Mouse (Mus musculus) ES-Bruce4 (cell line): Measurements from ENCODE around the gene Ccl22. TPM values are rescaled to one million over a fixed set of nuclear protein-coding genes. Genes with fewer than 3 reads are reported as not detected.
A peak's percentile ranks its signal among the peaks of the same experiment; 100 is the strongest.

Experiments used
- H3K27ac ChIP-seq: 2 replicates; pipeline ENCODE4 v1.5.1; 2012; ENCODE audit warnings: low read length, inconsistent platforms; ENCODE audit not compliant: insufficient read depth
- H3K27me3 ChIP-seq: 2 replicates; pipeline ENCODE4 v1.6.1; 2012; ENCODE audit warnings: mild to moderate bottlenecking, low read length, inconsistent platforms; ENCODE audit not compliant: control insufficient read depth, poor library complexity, insufficient read depth, severe bottlenecking
- H3K36me3 ChIP-seq: 2 replicates; pipeline ENCODE4 v1.6.1; 2012; ENCODE audit warnings: inconsistent platforms, mild to moderate bottlenecking, low read length, moderate library complexity; ENCODE audit not compliant: control insufficient read depth, poor library complexity, insufficient read depth, severe bottlenecking
- H3K4me1 ChIP-seq: one replicate; pipeline ENCODE4 v1.8.1; 2011; ENCODE audit warnings: low read length; ENCODE audit not compliant: control insufficient read depth, insufficient read depth
- H3K4me3 ChIP-seq: 2 replicates; pipeline ENCODE4 v1.5.1; 2011; ENCODE audit warnings: low read depth, mild to moderate bottlenecking, low read length
- H3K9ac ChIP-seq: 2 replicates; pipeline ENCODE4 v1.6.1; 2012; ENCODE audit warnings: low read depth, mild to moderate bottlenecking, inconsistent platforms; ENCODE audit not compliant: poor library complexity, severe bottlenecking
- H3K9me3 ChIP-seq: replicated peaks from 2 replicates; pipeline ENCODE4 v1.6.1; 2012; ENCODE audit warnings: mild to moderate bottlenecking, low read length, inconsistent platforms; ENCODE audit not compliant: control insufficient read depth, poor library complexity, insufficient read depth, severe bottlenecking
- CTCF ChIP-seq: IDR thresholded peaks from one replicate; pipeline ENCODE4 v1.8.1; 2011; ENCODE audit warnings: low read depth, low read length
- EP300 ChIP-seq: IDR thresholded peaks from 2 replicates; pipeline ENCODE4 v1.6.1; 2011; ENCODE audit warnings: low read depth, low read length; ENCODE audit not compliant: insufficient read depth
- POLR2A ChIP-seq: IDR thresholded peaks from one replicate; pipeline ENCODE4 v1.8.1; 2011; ENCODE audit warnings: low read length; ENCODE audit not compliant: insufficient read depth
- polyA plus RNA-seq: library from polyadenylated mRNA; stranded (reverse); fragments of >200 nt; gene quantifications from 2 replicates; pipeline ENCODE4 v1.2.4, GENCODE M21; 2011; ENCODE audit warnings: low read depth; ENCODE audit not compliant: missing spikeins, insufficient read depth, insufficient read length

The Ccl22 gene
- polyA plus RNA-seq, 1 experiment, result not detected

DNA sequence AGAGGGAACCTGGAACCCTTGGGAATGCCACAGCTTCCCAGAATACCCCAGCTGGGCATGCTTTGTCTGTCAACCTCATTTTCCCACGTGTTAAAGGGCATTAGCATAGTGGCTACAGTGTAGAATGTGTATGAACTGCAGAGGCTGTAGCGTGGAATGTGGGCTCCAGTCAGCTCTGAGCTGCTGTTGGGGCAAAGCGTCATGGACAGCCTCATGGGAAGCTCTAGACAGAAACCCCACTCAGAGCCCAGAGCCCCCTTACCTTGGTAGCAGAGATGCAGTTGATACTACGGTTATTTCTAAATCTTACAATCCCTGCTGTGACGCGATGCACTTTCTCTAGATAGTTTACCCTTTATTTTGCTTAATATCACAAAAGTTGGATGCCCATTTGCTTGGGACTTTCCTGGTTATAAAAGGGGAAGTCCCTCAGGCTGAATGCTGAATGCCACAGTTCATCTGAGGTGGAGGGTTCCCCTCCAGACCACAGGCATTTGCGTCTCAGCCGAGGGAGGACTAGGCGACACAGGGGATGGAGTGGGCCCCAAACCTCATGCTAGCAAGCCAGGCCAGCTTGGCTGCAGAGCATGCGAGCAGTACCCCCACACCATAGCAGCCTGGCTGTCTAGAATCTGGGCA is 33.6 kb downstream of the Ccl22 start:
- no peaks in the 10 kb centered on the region for H3K9me3 ChIP-seq
- no peaks in the 10 kb centered on the region for H3K27me3 ChIP-seq
- no peak for TF ChIP-seq CTCF
- no peak for TF ChIP-seq POLR2A
- no peak for TF ChIP-seq EP300
- H3K27ac ChIP-seq, result no peak overlapping the region
- no peak overlapping the region for H3K4me3 ChIP-seq
- H3K36me3 ChIP-seq, result no peaks in the 10 kb centered on the region
- H3K4me1 ChIP-seq, result no peaks in the 10 kb centered on the region
- H3K9ac ChIP-seq, result no peak overlapping the region

DNA sequence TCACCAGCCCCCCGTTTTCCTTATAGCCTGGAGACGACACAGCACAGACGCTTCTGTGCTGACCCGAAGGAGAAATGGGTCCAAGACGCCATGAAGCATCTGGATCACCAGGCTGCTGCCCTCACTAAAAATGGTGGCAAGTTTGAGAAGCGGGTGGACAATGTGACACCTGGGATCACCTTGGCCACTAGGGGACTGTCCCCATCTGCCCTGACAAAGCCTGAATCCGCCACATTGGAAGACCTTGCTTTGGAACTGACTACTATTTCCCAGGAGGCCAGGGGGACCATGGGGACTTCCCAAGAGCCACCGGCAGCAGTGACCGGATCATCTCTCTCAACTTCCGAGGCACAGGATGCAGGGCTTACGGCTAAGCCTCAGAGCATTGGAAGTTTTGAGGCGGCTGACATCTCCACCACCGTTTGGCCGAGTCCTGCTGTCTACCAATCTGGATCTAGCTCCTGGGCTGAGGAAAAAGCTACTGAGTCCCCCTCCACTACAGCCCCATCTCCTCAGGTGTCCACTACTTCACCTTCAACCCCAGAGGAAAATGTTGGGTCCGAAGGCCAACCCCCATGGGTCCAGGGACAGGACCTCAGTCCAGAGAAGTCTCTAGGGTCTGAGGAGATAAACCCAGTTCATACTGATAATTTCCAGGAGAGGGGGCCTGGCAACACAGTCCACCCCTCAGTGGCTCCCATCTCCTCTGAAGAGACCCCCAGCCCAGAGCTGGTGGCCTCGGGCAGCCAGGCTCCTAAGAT is 34.3 kb downstream of the Ccl22 start:
- no peak overlapping the region for H3K27ac ChIP-seq

DNA sequence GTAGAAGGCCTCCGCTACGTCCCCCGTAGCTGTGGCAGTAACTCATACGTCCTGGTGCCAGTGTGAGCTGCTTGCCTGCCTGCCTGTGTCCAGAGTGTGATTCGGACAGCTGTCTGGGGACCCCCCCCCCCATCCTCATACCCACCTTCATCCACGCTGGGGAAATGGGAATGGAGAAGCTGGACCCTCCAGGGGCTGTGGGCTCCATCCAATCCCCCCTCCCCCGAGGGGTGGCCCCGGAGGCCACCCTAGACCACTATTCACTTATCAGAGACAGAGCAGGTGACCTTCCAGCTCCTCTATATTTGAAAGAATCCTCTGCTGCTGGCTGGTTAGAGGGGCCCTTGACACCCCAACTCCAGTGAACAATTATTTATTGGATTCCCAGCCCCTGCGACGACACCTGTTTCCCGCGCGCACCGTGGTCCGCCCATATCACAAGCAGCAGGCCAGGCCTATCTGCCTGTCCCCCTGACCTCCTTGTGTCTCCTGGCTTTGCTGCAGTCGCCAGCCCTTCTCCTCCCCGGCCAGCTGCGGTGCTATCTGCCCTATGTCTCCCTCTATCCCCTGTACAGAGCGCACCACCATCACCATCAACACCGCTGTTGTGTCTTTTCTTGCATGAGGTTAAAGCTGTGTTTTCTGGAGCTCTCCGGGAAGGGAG is 35.2 kb downstream of the Ccl22 start:
- no peaks in the 10 kb centered on the region for H3K27me3 ChIP-seq
- no peaks in the 10 kb centered on the region for H3K4me1 ChIP-seq
- H3K9ac ChIP-seq, result peak overlapping the region; percentile 1; the same call in 1 of the 2 replicates
- no peaks in the 10 kb centered on the region for H3K36me3 ChIP-seq
- TF ChIP-seq CTCF (no peak), POLR2A (no peak), EP300 (no peak)
- H3K27ac ChIP-seq, result no peak overlapping the region
- no peaks in the 10 kb centered on the region for H3K9me3 ChIP-seq
- H3K4me3 ChIP-seq, result peak overlapping the region; percentile 20

More for the DNA sequence above, 34.3 kb downstream of the Ccl22 start:
- no peaks in the 10 kb centered on the region for H3K27me3 ChIP-seq
- TF ChIP-seq POLR2A, result no peak
- TF ChIP-seq EP300, result no peak
- TF ChIP-seq CTCF, result no peak
- no peaks in the 10 kb centered on the region for H3K36me3 ChIP-seq
- H3K9me3 ChIP-seq, result no peaks in the 10 kb centered on the region
- H3K4me1 ChIP-seq, result no peaks in the 10 kb centered on the region
- no peak overlapping the region for H3K4me3 ChIP-seq
- H3K9ac ChIP-seq, result 0 out of 2 replicates have a peak overlapping the region, but pooled peaks have one; percentile 1

DNA sequence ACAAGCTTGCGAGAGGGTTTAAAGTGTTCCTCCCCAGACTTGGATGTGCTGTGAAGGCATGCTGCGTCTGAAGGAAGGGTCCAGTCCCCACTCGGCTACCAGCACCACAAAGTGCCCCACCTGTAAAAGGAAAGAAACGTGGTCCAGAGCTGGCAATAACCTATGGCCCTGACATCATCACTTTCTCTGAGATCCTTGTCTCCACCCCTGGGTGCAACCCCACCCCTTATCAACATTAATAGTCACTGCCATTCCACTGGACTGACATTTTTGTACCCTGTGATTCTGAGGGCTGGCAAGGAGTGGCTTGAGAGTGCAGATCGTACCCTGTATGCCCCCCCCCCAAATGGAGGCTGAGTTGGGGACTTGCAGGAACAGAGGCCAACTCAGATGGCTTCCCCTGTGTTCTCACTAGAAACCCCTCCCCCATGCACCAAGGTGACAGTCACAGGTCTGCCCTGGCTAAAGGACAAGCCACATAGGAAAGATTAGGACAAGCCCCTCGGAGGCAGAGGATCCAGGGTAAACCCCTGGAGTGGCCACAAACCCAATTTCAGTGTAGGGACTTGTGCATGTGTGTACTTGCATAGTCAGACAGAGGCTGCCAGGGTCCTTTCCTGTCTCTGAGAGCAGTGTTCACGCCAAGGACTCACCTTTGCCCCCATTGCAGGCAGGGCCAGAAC is 35.9 kb downstream of the Ccl22 start:
- H3K9ac ChIP-seq, result 0 out of 2 replicates have a peak overlapping the region, but pooled peaks have one; percentile 1

DNA sequence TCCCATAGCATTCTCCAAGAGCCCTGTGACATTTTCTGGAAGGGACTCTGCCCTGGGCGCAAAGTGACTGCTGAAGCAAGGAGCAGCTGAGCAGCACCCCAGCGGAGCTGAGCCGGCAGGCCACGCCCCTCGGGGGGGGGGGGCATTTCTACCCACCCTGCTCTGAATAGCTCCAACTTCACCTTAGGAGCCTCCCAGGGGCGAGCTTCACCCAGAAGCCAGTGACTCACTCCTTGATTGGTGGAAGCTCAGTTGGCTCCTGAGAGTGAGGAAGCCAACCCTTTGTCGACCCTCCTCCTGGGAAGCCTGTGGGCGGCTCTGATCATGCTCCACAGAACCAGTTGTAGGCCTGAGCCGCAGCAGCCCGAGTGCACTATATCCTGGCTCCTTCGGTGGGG is 36.4 kb downstream of the Ccl22 start:
- TF ChIP-seq CTCF (no peak), EP300 (no peak), POLR2A (no peak)
- H3K9ac ChIP-seq, result no peak overlapping the region
- no peaks in the 10 kb centered on the region for H3K36me3 ChIP-seq
- no peaks in the 10 kb centered on the region for H3K27me3 ChIP-seq
- no peaks in the 10 kb centered on the region for H3K4me1 ChIP-seq
- no peaks in the 10 kb centered on the region for H3K9me3 ChIP-seq
- no peak overlapping the region for H3K27ac ChIP-seq
- peak overlapping the region; percentile 10; the same call in 1 of the 2 replicates for H3K4me3 ChIP-seq

More for the DNA sequence above, 35.9 kb downstream of the Ccl22 start:
- H3K27me3 ChIP-seq, result no peaks in the 10 kb centered on the region
- peak overlapping the region; percentile 10 for H3K4me3 ChIP-seq
- H3K9me3 ChIP-seq, result no peaks in the 10 kb centered on the region
- TF ChIP-seq POLR2A (no peak), EP300 (no peak), CTCF (no peak)
- H3K36me3 ChIP-seq, result no peaks in the 10 kb centered on the region
- H3K27ac ChIP-seq, result no peak overlapping the region
- no peaks in the 10 kb centered on the region for H3K4me1 ChIP-seq
